Comparison of ENCODE assay signal across 11 mouse cellular contexts in the genomic region with DNA sequence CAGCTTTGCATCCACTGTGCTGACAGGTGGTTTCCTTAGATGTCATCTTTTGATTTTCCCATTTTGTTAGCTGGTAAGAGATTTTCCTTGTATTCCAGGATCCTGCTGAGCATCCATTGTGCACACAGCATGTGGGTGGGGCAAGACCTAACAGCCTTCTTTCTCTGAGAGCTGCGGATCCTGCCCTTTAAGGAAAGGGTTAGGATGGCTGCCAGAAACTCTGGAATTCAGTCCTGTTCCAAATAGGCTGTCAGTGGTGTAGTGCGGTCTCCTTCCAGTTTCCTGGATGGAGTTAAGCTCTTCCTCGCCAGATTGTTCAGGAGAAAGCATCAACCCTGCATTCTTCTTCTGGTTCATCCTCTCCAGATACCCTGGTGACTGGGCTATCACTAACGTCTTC. TPM values are rescaled to one million over a fixed set of nuclear protein-coding genes. Genes with fewer than 3 reads are reported as not detected.
A peak's percentile ranks its signal among the peaks of the same experiment; 100 is the strongest.
DNase-seq lines count a peak whose midpoint lies in the region; ATAC-seq and TF ChIP-seq lines count a peak whose summit lies in the region.
"Had no signal": no experiment of that assay in that cellular context is flagged by ENCODE, and none has a peak within 500 bp of the region (broad histone marks: within the 10 kb centered on the region; RNA-seq: fewer than 3 reads in every experiment).

No protein-coding gene starts in this region.

- H3K9me3 ChIP-seq in hindbrain, postnatal 0 days (ENCODE audit: low read length): no peaks in the 10 kb centered on the region
- H3K9me3 ChIP-seq in hindbrain, embryonic 16.5 days (ENCODE audit: control insufficient read depth, low read length): no peaks in the 10 kb centered on the region
- no peaks in the 10 kb centered on the region for H3K9me3 ChIP-seq in lung, embryonic 16.5 days (ENCODE audit: control insufficient read depth, low read length)
- no peaks in the 10 kb centered on the region for H3K9me3 ChIP-seq in hindbrain, embryonic 13.5 days
- H3K9me3 ChIP-seq: hindbrain, embryonic 10.5 days; liver, embryonic 15.5 days had no signal

- no peak overlapping the region for H3K27ac ChIP-seq in hindbrain, postnatal 0 days
- no peak overlapping the region for H3K27ac ChIP-seq in hindbrain, embryonic 16.5 days (ENCODE audit: low read depth, low read length)
- H3K27ac ChIP-seq in lung, embryonic 16.5 days (ENCODE audit: low read length): no peak overlapping the region; the same call in 1 of the 2 replicates
- H3K27ac ChIP-seq in hindbrain, embryonic 13.5 days: no peak overlapping the region
- H3K27ac ChIP-seq: hindbrain, embryonic 10.5 days; liver, embryonic 15.5 days had no signal

- H3K4me1 ChIP-seq in hindbrain, postnatal 0 days (ENCODE audit: insufficient read depth, low read length): no peaks in the 10 kb centered on the region; the same call in 1 of the 2 replicates
- no peaks in the 10 kb centered on the region for H3K4me1 ChIP-seq in hindbrain, embryonic 16.5 days (ENCODE audit: control insufficient read depth, insufficient read depth, low read depth, low read length)
- H3K4me1 ChIP-seq in lung, embryonic 16.5 days (replicated peaks; ENCODE audit: control insufficient read depth, insufficient read depth, low read length): no peaks in the 10 kb centered on the region; the same call in 1 of the 2 replicates
- no peaks in the 10 kb centered on the region for H3K4me1 ChIP-seq in hindbrain, embryonic 13.5 days (replicated peaks)
- H3K4me1 ChIP-seq: liver, embryonic 15.5 days had no signal

- peak; percentile 29 for DNase-seq in hindbrain, postnatal 0 days (ENCODE audit: low spot score)
- DNase-seq in brain, adult 2 months (ENCODE audit: low read depth, low spot score): peak; percentile 31
- peak; percentile 67 to 71 for DNase-seq in heart, adult 9 months (ENCODE audit: low spot score in 2 of 2)
- DNase-seq in retina, postnatal 1 day: no peak
- DNase-seq in left cerebral cortex, adult 8-10 months (ENCODE audit: low spot score in 2 of 2): no peak
- DNase-seq: thymus, postnatal 36 days had no signal

- WGBS in hindbrain, postnatal 0 days: 14% methylated on average over 4 of the region's 4 CpGs
- WGBS in hindbrain, embryonic 16.5 days: 26% methylated on average over 4 of the region's 4 CpGs
- WGBS in lung, embryonic 16.5 days: 27% methylated on average over 4 of the region's 4 CpGs
- 35% methylated on average over 4 of the region's 4 CpGs for WGBS in hindbrain, embryonic 13.5 days

- no peak overlapping the region for H3K4me3 ChIP-seq in hindbrain, postnatal 0 days (ENCODE audit: low read length)
- H3K4me3 ChIP-seq in hindbrain, embryonic 16.5 days (ENCODE audit: low read length): no peak overlapping the region
- no peak overlapping the region for H3K4me3 ChIP-seq in lung, embryonic 16.5 days (ENCODE audit: low read length)
- H3K4me3 ChIP-seq in hindbrain, embryonic 13.5 days: no peak overlapping the region
- H3K4me3 ChIP-seq: hindbrain, embryonic 10.5 days; liver, embryonic 15.5 days had no signal

- H3K36me3 ChIP-seq in hindbrain, postnatal 0 days (ENCODE audit: insufficient read depth, low read length): no peaks in the 10 kb centered on the region
- H3K36me3 ChIP-seq in hindbrain, embryonic 16.5 days (ENCODE audit: control insufficient read depth, insufficient read depth, low read length): no peaks in the 10 kb centered on the region
- no peaks in the 10 kb centered on the region for H3K36me3 ChIP-seq in lung, embryonic 16.5 days (ENCODE audit: control insufficient read depth, insufficient read depth, low read length)
- no peaks in the 10 kb centered on the region for H3K36me3 ChIP-seq in hindbrain, embryonic 13.5 days
- H3K36me3 ChIP-seq: hindbrain, embryonic 10.5 days; liver, embryonic 15.5 days had no signal

- TF ChIP-seq CTCF in hindbrain, postnatal 0 days (IDR thresholded peaks at IDR 0.05; ENCODE audit: low read depth): no peak

- no peaks in the 10 kb centered on the region for H3K27me3 ChIP-seq in hindbrain, postnatal 0 days (ENCODE audit: insufficient read depth, low read length)
- H3K27me3 ChIP-seq in hindbrain, embryonic 16.5 days (replicated peaks; ENCODE audit: control insufficient read depth, insufficient read depth, low read length): no peaks in the 10 kb centered on the region
- H3K27me3 ChIP-seq in lung, embryonic 16.5 days (ENCODE audit: control insufficient read depth, insufficient read depth, low read depth, low read length): no peaks in the 10 kb centered on the region
- no peaks in the 10 kb centered on the region for H3K27me3 ChIP-seq in hindbrain, embryonic 13.5 days
- H3K27me3 ChIP-seq: liver, embryonic 15.5 days had no signal

- H3K4me2 ChIP-seq in hindbrain, postnatal 0 days (ENCODE audit: low read depth, low read length): no peak overlapping the region
- H3K4me2 ChIP-seq in hindbrain, embryonic 16.5 days (ENCODE audit: low read length): no peak overlapping the region
- H3K4me2 ChIP-seq in lung, embryonic 16.5 days (ENCODE audit: low read depth, low read length): no peak overlapping the region
- no peak overlapping the region for H3K4me2 ChIP-seq in hindbrain, embryonic 13.5 days
- H3K4me2 ChIP-seq: liver, embryonic 15.5 days had no signal

- ATAC-seq in hindbrain, postnatal 0 days: 0 out of 2 replicates have a peak, but pooled peaks have one; percentile 29
- no peak for ATAC-seq in hindbrain, embryonic 16.5 days
- ATAC-seq in lung, embryonic 16.5 days (ENCODE audit: low read depth): peak; percentile 81
- ATAC-seq in hindbrain, embryonic 13.5 days (ENCODE audit: low FRiP score): no peak

- H3K9ac ChIP-seq in hindbrain, postnatal 0 days (replicated peaks; ENCODE audit: low read length): no peak overlapping the region
- H3K9ac ChIP-seq in hindbrain, embryonic 16.5 days (ENCODE audit: low read depth, low read length): no peak overlapping the region
- H3K9ac ChIP-seq in lung, embryonic 16.5 days (ENCODE audit: low read length): no peak overlapping the region
- H3K9ac ChIP-seq in hindbrain, embryonic 13.5 days: no peak overlapping the region
- H3K9ac ChIP-seq: liver, embryonic 15.5 days had no signal

RNA-seq across cellular contexts. Expression of a gene that starts 8.8 kb away (rescaled TPM):
- 0.16 and 0.25 TPM in 2 replicates for total RNA-seq in hindbrain, postnatal 0 days (2014; rRNA removed)
- 1.00 and 1.0 TPM in 2 replicates for polyA plus RNA-seq in hindbrain, postnatal 0 days (2015; fragmentation: Nextera tagmentation; extraction: Ambion mirVana)
- polyA plus RNA-seq in hindbrain, embryonic 16.5 days (2015; fragmentation: Nextera tagmentation; extraction: Ambion mirVana): 0.63 and 1.2 TPM in 2 replicates
- 18.9 and 21.3 TPM in 2 replicates for polyA plus RNA-seq in lung, embryonic 16.5 days (2015; fragmentation: Nextera tagmentation; extraction: Ambion mirVana)
- polyA plus RNA-seq in hindbrain, embryonic 13.5 days (2015; fragmentation: Nextera tagmentation; extraction: Ambion mirVana): 0.38 and 0.48 TPM in 2 replicates
- total RNA-seq in left cerebral cortex, adult 8-10 months (2022): 10 to 100 TPM; 15.1 to 16.0 (median 15.2) TPM

Comparison
In these comparisons a context has a peak if more than half of its experiments do, and no peak if none do; other contexts are left out.
1. ATAC-seq: peak in hindbrain, postnatal 0 days (single experiment) and lung, embryonic 16.5 days (single experiment); none in hindbrain, embryonic 16.5 days (single experiment) and hindbrain, embryonic 13.5 days (single experiment).
2. DNase-seq: peak in hindbrain, postnatal 0 days (single experiment), brain, adult 2 months (single experiment) and heart, adult 9 months (2 of 2); none in retina, postnatal 1 day (single experiment) and left cerebral cortex, adult 8-10 months (0 of 2).